Mouse (Mus musculus) liver, postnatal 0 days (tissue): ENCODE measurements around the gene Mgll. TPM values are rescaled to one million over a fixed set of nuclear protein-coding genes. Genes with fewer than 3 reads are reported as not detected.

Experiments
- ATAC-seq: fragments of 200-750 bp; cut with Nextera tagmentation; 2 replicates; pipeline ENCODE4 v1.8.0; 2017; ENCODE audit warnings: mild to moderate bottlenecking, moderate library complexity
- DNase-seq: peaks from one replicate; pipeline ENCODE4 v3.0.0-alpha.2; 2016
- H3K27ac ChIP-seq: fragments of 300-500 bp; sonication (generic); 2 replicates; pipeline ENCODE4 v1.5.1; 2014; ENCODE audit warnings: antibody characterized with exemption, moderate library complexity, mild to moderate bottlenecking, low read depth
- H3K27me3 ChIP-seq: fragments of 300-500 bp; sonication (generic); 2 replicates; pipeline ENCODE4 v1.6.1; 2014; ENCODE audit warnings: low read length, control low read depth, mixed read lengths; ENCODE audit not compliant: insufficient read depth
- H3K36me3 ChIP-seq: fragments of 300-500 bp; sonication (generic); replicated peaks from 2 replicates; pipeline ENCODE4 v1.6.1; 2014; ENCODE audit warnings: mild to moderate bottlenecking, control low read depth, low read length, moderate library complexity, mixed read lengths; ENCODE audit not compliant: insufficient read depth
- H3K4me1 ChIP-seq: fragments of 300-500 bp; sonication (generic); 2 replicates; pipeline ENCODE4 v1.6.1; 2014; ENCODE audit warnings: antibody characterized with exemption, mild to moderate bottlenecking, control low read depth; ENCODE audit not compliant: insufficient read depth
- H3K4me2 ChIP-seq: fragments of 300-500 bp; sonication (generic); 2 replicates; pipeline ENCODE4 v1.6.1; 2014; ENCODE audit warnings: low read depth, mild to moderate bottlenecking, low read length, moderate library complexity, mixed read lengths
- H3K4me3 ChIP-seq: fragments of 300-500 bp; sonication (generic); 2 replicates; pipeline ENCODE4 v1.5.1; 2014; ENCODE audit warnings: low read depth, low read length
- H3K9ac ChIP-seq: fragments of 300-500 bp; sonication (generic); replicated peaks from 2 replicates; pipeline ENCODE4 v1.6.1; 2014; ENCODE audit warnings: mild to moderate bottlenecking, moderate library complexity
- H3K9me3 ChIP-seq: fragments of 300-500 bp; sonication (generic); 2 replicates; pipeline ENCODE4 v1.6.1; 2016; ENCODE audit warnings: mild to moderate bottlenecking, control low read depth, low read length, mixed read lengths
- CTCF ChIP-seq: sonication (generic); IDR thresholded peaks from 2 replicates; pipeline ENCODE4 v1.5.1; 2016; ENCODE audit warnings: antibody characterized with exemption, low read depth
- EP300 ChIP-seq: IDR thresholded peaks from 2 replicates; pipeline ENCODE4 v1.6.1; 2016; ENCODE audit warnings: antibody characterized with exemption, low read depth, mild to moderate bottlenecking
- WGBS: fragments of 180-500 bp; shearing (Covaris S2); extraction: QIAGEN DNeasy Blood & Tissue Kit; methylation state at CpG from one replicate; pipeline ENCODE4 v1.1.7; 2014; ENCODE audit not compliant: insufficient replicate concordance; 5-methylcytosine and 5-hydroxymethylcytosine counted together
- polyA plus RNA-seq: library from polyadenylated mRNA; unstranded; fragments of >200 nt; fragmentation: Nextera tagmentation; extraction: Ambion mirVana; gene quantifications from 2 replicates; pipeline ENCODE4 v1.2.1, GENCODE M21; 2015

Gene Mgll
- polyA plus RNA-seq, 1 experiment from 2014 or later, result 121 TPM

GRCm38 (mm10) chr6:88741041-88741440 lies 16.8 kb downstream of the Mgll start:
- peak; percentile 96 for TF ChIP-seq EP300
- no peak for TF ChIP-seq CTCF
- H3K9me3 ChIP-seq, result no peaks in the 10 kb centered on the region
- peak; percentile 98 for ATAC-seq
- no peaks in the 10 kb centered on the region for H3K27me3 ChIP-seq
- no peak overlapping the region for H3K4me3 ChIP-seq
- peak overlapping the region; percentile 38; the same call in 1 of the 2 replicates for H3K9ac ChIP-seq
- peak overlapping the region; percentile 49 for H3K4me2 ChIP-seq
- no peak for DNase-seq
- H3K4me1 ChIP-seq, result peaks cover 45% of the 10 kb centered on the region
- H3K27ac ChIP-seq, result peak overlapping the region; percentile 81
- WGBS, result 49% methylated on average over 3 of the region's 3 CpGs
- H3K36me3 ChIP-seq, result peaks cover 6% of the 10 kb centered on the region

GRCm38 (mm10) chr6:88741791-88742190 lies 17.6 kb downstream of the Mgll start:
- Histone ChIP-seq H3K4me2 (peak overlapping the region; percentile 49), H3K27me3 (no peaks in the 10 kb centered on the region), H3K4me3 (no peak overlapping the region), H3K36me3 (peaks cover 6% of the 10 kb centered on the region), H3K4me1 (peaks cover 37% of the 10 kb centered on the region), H3K9ac (peak overlapping the region; percentile 38; the same call in 1 of the 2 replicates), H3K27ac (peak overlapping the region; percentile 81), H3K9me3 (peaks cover 4% of the 10 kb centered on the region; the same call in 1 of the 2 replicates)
- TF ChIP-seq EP300 (no peak), CTCF (no peak)
- WGBS, result 78% methylated on average over 3 of the region's 3 CpGs
- ATAC-seq (no peak), DNase-seq (no peak)

DNA sequence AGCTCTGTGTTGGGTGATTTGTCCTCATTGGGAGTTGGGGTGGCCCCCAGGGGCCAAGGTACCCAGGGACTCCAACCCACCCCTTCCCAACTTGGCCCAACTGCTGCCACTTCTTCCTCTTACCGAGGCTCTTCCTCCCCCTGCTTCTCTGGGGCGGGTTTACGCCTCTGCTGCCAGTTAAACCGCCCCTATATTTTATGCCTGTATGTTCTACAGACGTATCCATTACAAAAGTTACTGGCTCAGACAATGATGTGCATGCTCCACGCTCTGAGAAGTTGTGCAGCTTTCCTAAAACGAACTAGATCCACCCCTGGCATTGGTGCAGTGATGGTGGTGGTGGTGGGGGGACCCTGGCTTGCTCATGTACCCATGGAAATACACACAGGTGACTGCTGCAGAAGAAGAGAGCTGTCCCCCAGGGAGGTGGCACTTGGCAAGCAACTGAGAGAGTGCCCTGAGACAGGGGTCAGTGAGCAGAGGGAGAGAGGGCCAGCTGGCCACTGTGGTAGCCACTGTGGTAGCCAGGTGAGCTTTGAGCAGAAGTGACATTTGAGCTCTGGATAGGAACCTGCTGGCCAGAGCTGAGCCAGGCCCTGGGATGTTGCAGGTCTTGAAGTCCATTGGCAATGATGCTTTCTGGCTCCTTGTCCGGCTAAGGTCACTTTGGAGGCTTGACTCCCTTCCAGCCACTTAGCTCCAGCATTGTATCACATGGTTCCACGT lies 18.2 kb downstream of the Mgll start:
- H3K4me1 ChIP-seq, result peaks cover 36% of the 10 kb centered on the region
- H3K27me3 ChIP-seq, result no peaks in the 10 kb centered on the region
- H3K27ac ChIP-seq, result peak overlapping the region; percentile 81; the same call in 1 of the 2 replicates
- H3K36me3 ChIP-seq, result peaks cover 4% of the 10 kb centered on the region
- no peak overlapping the region for H3K4me3 ChIP-seq
- H3K4me2 ChIP-seq, result 0 out of 2 replicates have a peak overlapping the region, but pooled peaks have one; percentile 49
- H3K9me3 ChIP-seq, result peaks cover 4% of the 10 kb centered on the region; the same call in 1 of the 2 replicates
- no peak for DNase-seq
- 63% methylated on average over 9 of the region's 9 CpGs for WGBS
- no peak overlapping the region for H3K9ac ChIP-seq
- no peak for ATAC-seq
- TF ChIP-seq EP300 (no peak), CTCF (no peak)

- H3K4me2 ChIP-seq, result no peak overlapping the region
- ATAC-seq (no peak), DNase-seq (no peak)
- peaks cover 4% of the 10 kb centered on the region; the same call in 1 of the 2 replicates for H3K9me3 ChIP-seq
- H3K27ac ChIP-seq, result no peak overlapping the region
- no peak overlapping the region for H3K4me3 ChIP-seq
- 74% methylated on average over 14 of the region's 14 CpGs for WGBS
- H3K9ac ChIP-seq, result no peak overlapping the region
- no peaks in the 10 kb centered on the region; the same call in 1 of the 2 replicates for H3K36me3 ChIP-seq
- TF ChIP-seq CTCF (no peak), EP300 (no peak)
- no peaks in the 10 kb centered on the region for H3K27me3 ChIP-seq
- H3K4me1 ChIP-seq, result peaks cover 36% of the 10 kb centered on the region
Observed at GRCm38 (mm10) chr6:88743601-88744291, 19.5 kb downstream of the Mgll start.

DNA sequence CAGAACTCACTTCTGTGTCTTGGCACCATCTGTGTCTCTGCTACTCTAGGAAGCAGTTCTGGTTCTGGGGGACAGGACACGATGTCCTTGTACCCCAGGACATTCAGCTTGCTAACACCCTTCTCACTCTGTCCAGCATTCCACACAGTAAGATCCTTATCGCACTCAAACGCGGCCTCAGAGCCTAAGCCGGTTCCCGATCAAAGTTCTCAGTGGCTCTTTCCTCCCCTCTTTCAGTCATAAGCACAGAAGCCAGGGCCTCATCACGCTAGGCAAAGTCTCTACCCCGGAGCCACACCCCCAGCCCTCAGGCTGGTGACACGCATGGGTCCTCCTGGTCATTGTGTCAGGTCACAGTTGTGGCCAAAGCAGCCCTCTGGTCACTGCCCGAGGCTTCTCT lies 20.8 kb downstream of the Mgll start:
- peaks cover 4% of the 10 kb centered on the region; the same call in 1 of the 2 replicates for H3K9me3 ChIP-seq
- H3K4me3 ChIP-seq, result no peak overlapping the region
- H3K9ac ChIP-seq, result no peak overlapping the region
- ATAC-seq, result no peak
- no peaks in the 10 kb centered on the region for H3K27me3 ChIP-seq
- H3K4me2 ChIP-seq, result no peak overlapping the region
- no peaks in the 10 kb centered on the region; the same call in 1 of the 2 replicates for H3K36me3 ChIP-seq
- no peak for TF ChIP-seq EP300
- peaks cover 32% of the 10 kb centered on the region for H3K4me1 ChIP-seq
- H3K27ac ChIP-seq, result no peak overlapping the region
- no peak for DNase-seq
- 84% methylated on average over 10 of the region's 10 CpGs for WGBS

- Histone ChIP-seq H3K27me3 (no peaks in the 10 kb centered on the region), H3K9me3 (peaks cover 4% of the 10 kb centered on the region; the same call in 1 of the 2 replicates), H3K36me3 (no peaks in the 10 kb centered on the region; the same call in 1 of the 2 replicates), H3K4me3 (no peak overlapping the region), H3K4me1 (peaks cover 26% of the 10 kb centered on the region), H3K4me2 (no peak overlapping the region), H3K27ac (0 out of 2 replicates have a peak overlapping the region, but pooled peaks have one; percentile 73), H3K9ac (no peak overlapping the region)
- TF ChIP-seq EP300, result no peak
- no peak for TF ChIP-seq CTCF
- ATAC-seq (no peak), DNase-seq (no peak)
- WGBS, result 82% methylated on average over 8 of the region's 8 CpGs
Observed at GRCm38 (mm10) chr6:88746271-88746670, 22.1 kb downstream of the Mgll start.
